Mouse (Mus musculus): ENCODE results near the gene Med12.

DNA sequence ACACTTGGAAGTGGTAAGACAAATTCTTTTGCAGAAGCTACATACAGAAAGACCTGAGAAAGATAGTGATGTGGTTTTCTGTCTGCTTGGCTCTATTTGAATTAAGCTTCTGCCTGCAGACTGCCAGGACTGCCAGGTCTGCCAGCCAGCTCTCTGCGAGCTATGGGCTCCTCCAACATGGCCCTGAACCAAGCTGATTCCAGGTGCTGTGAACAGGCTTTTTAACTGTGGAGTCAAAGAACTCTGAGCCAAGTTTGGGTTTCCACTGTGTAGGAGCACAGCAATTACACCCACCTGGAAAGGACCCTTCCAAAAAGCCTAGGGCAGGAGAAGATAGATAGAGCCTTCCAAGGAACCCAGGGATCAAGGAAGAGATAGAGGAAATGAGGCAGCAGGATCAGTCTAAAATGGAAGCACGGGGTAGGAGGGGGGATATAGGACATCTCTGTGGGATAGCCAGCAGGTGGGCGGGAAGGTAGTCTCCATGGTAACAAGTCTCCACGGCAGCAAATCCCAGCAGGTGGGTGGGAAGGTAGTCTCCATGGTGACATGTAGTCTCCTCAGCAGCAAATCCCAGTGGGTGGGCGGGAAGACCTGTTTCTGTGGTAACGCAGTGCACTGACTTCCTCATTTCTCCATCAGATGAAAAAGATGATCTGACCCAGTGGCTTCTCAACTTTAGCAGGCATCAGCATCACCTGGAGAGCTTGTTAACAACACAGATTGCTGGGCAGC, 40.0 kb downstream of the Med12 start:
- TF ChIP-seq CTCF (IDR thresholded peaks at IDR 0.05) (no peak), POLR2A (IDR thresholded peaks at IDR 0.05; ENCODE audit: insufficient read depth, low read depth, low read length) (no peak), EP300 (IDR thresholded peaks at IDR 0.05; ENCODE audit: insufficient read depth, low read depth, low read length) (no peak)

Measured in heart, adult 2 months (tissue).